Mouse (Mus musculus) forebrain, embryonic 13.5 days (tissue): ENCODE data around the gene Atp8a2. TPM values are rescaled to one million over a fixed set of nuclear protein-coding genes. Genes with fewer than 3 reads are reported as not detected.
A peak's percentile ranks its signal among the peaks of the same experiment; 100 is the strongest.
"Not testable (repeated sequence)": the region's sequence is repeated elsewhere in the genome, so short reads cannot be mapped to it uniquely, and the experiment has no call there.

ENCODE experiments used
- ATAC-seq: fragments of 200-750 bp; cut with Nextera tagmentation; 2 replicates; pipeline ENCODE4 v1.8.0; 2017
- H3K27ac ChIP-seq: fragments of 300-500 bp; sonication (generic); 2 replicates; pipeline ENCODE4 v1.5.1; 2015; ENCODE audit warnings: inconsistent platforms, mild to moderate bottlenecking, moderate library complexity
- H3K27me3 ChIP-seq: fragments of 300-500 bp; sonication (generic); 2 replicates; pipeline ENCODE4 v1.6.1; 2015; ENCODE audit warnings: mild to moderate bottlenecking, inconsistent platforms
- H3K36me3 ChIP-seq: fragments of 300-500 bp; sonication (generic); 2 replicates; pipeline ENCODE4 v1.6.1; 2015; ENCODE audit warnings: mild to moderate bottlenecking, inconsistent platforms; ENCODE audit not compliant: poor library complexity, severe bottlenecking
- H3K4me1 ChIP-seq: fragments of 300-500 bp; sonication (generic); 2 replicates; pipeline ENCODE4 v1.6.1; 2015; ENCODE audit warnings: inconsistent platforms
- H3K4me2 ChIP-seq: fragments of 300-500 bp; sonication (generic); 2 replicates; pipeline ENCODE4 v1.6.1; 2015; ENCODE audit warnings: inconsistent platforms, mild to moderate bottlenecking, moderate library complexity
- H3K4me3 ChIP-seq: fragments of 300-500 bp; sonication (generic); 2 replicates; pipeline ENCODE4 v1.5.1; 2015; ENCODE audit warnings: mild to moderate bottlenecking, inconsistent platforms
- H3K9ac ChIP-seq: fragments of 300-500 bp; sonication (generic); 2 replicates; pipeline ENCODE4 v1.6.1; 2015; ENCODE audit warnings: mild to moderate bottlenecking, inconsistent platforms
- H3K9me3 ChIP-seq: fragments of 300-500 bp; sonication (generic); replicated peaks from 2 replicates; pipeline ENCODE4 v1.6.1; 2016; ENCODE audit warnings: inconsistent platforms
- WGBS: fragments of 180-500 bp; shearing (Covaris S2); methylation state at CpG from one replicate; pipeline ENCODE4 v1.1.7; 2015; 5-methylcytosine and 5-hydroxymethylcytosine counted together
- polyA plus RNA-seq: library from polyadenylated mRNA; unstranded; fragments of >200 nt; fragmentation: Nextera tagmentation; extraction: Ambion mirVana; gene quantifications from 2 replicates; pipeline ENCODE4 v1.2.1, GENCODE M21; 2015

The Atp8a2 gene
- polyA plus RNA-seq, 1 experiment from 2014 or later = 16.9 TPM

GRCm38 (mm10) chr14:59736861-59737700, 459.9 kb downstream of the Atp8a2 start:
- 2% methylated on average over 9 of the region's 9 CpGs for WGBS
- Histone ChIP-seq H3K9ac (no peak overlapping the region), H3K27me3 (peaks cover 16% of the 10 kb centered on the region), H3K36me3 (no peaks in the 10 kb centered on the region), H3K9me3 (no peaks in the 10 kb centered on the region), H3K4me3 (no peak overlapping the region), H3K4me2 (no peak overlapping the region), H3K27ac (peak overlapping the region; percentile 78), H3K4me1 (peaks cover 33% of the 10 kb centered on the region)
- peak; percentile 90 for ATAC-seq

- no peak overlapping the region for H3K27ac ChIP-seq
- WGBS = 72% methylated on average over 3 of the region's 3 CpGs
Observed at GRCm38 (mm10) chr14:59730043-59730390, 467.0 kb downstream of the Atp8a2 start.

DNA sequence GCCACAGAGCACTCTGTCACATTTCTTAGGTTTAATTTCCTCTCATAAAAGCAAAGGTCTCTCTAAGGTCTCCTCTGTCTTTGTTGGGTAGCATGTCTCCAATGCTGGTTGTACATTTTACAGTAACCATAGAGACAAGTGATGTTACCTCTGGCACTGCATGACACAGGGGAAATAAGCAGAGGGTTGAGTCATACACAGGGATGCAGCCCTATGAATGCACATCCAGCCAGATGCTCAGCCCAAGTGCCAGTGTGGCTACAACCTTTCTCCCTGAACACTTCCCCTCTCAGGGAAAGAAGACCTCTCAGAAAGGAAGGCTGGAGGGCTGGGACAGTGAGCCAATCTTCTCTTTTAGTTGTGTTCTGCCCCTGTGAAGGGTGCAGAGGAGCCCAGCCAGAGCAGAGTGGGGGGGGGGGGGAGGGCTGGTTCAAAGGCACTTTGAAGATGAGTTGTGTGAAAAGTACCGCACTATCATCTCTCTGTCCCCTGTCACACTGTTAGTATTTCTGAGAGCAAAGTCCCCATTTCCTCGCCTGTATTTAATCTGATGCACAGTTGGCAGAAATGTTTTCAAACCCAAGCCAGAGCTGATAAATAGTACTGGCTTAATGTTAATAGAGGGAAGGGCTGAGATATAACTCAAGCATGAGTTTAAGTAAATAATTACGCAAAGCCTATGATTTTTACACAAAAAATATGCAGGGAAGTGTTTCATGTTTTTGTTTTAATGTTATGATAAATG, 467.5 kb downstream of the Atp8a2 start:
- Histone ChIP-seq H3K4me3 (no peak overlapping the region), H3K9ac (no peak overlapping the region), H3K27ac (no peak overlapping the region), H3K4me1 (peaks cover 3% of the 10 kb centered on the region; the same call in 1 of the 2 replicates), H3K36me3 (no peaks in the 10 kb centered on the region), H3K9me3 (no peaks in the 10 kb centered on the region), H3K4me2 (no peak overlapping the region), H3K27me3 (peaks cover 23% of the 10 kb centered on the region)
- 75% methylated on average over 3 of the region's 3 CpGs for WGBS
- ATAC-seq = no peak

More at GRCm38 (mm10) chr14:59730043-59730390, 467.0 kb downstream of the Atp8a2 start:
- Histone ChIP-seq H3K27me3 (peaks cover 23% of the 10 kb centered on the region), H3K9ac (no peak overlapping the region), H3K4me2 (no peak overlapping the region), H3K4me1 (peaks cover 3% of the 10 kb centered on the region; the same call in 1 of the 2 replicates), H3K4me3 (no peak overlapping the region), H3K9me3 (no peaks in the 10 kb centered on the region), H3K36me3 (no peaks in the 10 kb centered on the region)
- no peak for ATAC-seq

GRCm38 (mm10) chr14:59727016-59727415, 470.0 kb downstream of the Atp8a2 start:
- H3K9ac ChIP-seq = no peak overlapping the region
- H3K4me3 ChIP-seq = no peak overlapping the region
- ATAC-seq = no peak
- H3K27ac ChIP-seq = no peak overlapping the region
- WGBS = 91% methylated on average over 4 of the region's 4 CpGs
- peaks cover 13% of the 10 kb centered on the region; the same call in 1 of the 2 replicates for H3K27me3 ChIP-seq
- no peaks in the 10 kb centered on the region for H3K4me1 ChIP-seq
- H3K4me2 ChIP-seq = no peak overlapping the region
- no peaks in the 10 kb centered on the region for H3K36me3 ChIP-seq
- no peaks in the 10 kb centered on the region for H3K9me3 ChIP-seq

- Histone ChIP-seq H3K36me3 (no peaks in the 10 kb centered on the region), H3K27ac (no peak overlapping the region), H3K9ac (no peak overlapping the region), H3K4me2 (no peak overlapping the region), H3K27me3 (peaks cover 2% of the 10 kb centered on the region; the same call in 1 of the 2 replicates), H3K4me3 (no peak overlapping the region), H3K9me3 (no peaks in the 10 kb centered on the region), H3K4me1 (no peaks in the 10 kb centered on the region)
- 82% methylated on average over 2 of the region's 2 CpGs for WGBS
- peak; percentile 43; the same call in 1 of the 2 replicates for ATAC-seq
Observed at GRCm38 (mm10) chr14:59723163-59723562, 473.8 kb downstream of the Atp8a2 start.

GRCm38 (mm10) chr14:59721957-59722356, 475.0 kb downstream of the Atp8a2 start:
- ATAC-seq = no peak
- no peaks in the 10 kb centered on the region for H3K9me3 ChIP-seq
- no peaks in the 10 kb centered on the region for H3K36me3 ChIP-seq
- no peak overlapping the region for H3K27ac ChIP-seq
- WGBS = 82% methylated on average over 4 of the region's 4 CpGs
- no peak overlapping the region for H3K4me3 ChIP-seq
- H3K4me2 ChIP-seq = no peak overlapping the region
- H3K4me1 ChIP-seq = no peaks in the 10 kb centered on the region
- no peak overlapping the region for H3K9ac ChIP-seq
- H3K27me3 ChIP-seq = peaks cover 2% of the 10 kb centered on the region; the same call in 1 of the 2 replicates

DNA sequence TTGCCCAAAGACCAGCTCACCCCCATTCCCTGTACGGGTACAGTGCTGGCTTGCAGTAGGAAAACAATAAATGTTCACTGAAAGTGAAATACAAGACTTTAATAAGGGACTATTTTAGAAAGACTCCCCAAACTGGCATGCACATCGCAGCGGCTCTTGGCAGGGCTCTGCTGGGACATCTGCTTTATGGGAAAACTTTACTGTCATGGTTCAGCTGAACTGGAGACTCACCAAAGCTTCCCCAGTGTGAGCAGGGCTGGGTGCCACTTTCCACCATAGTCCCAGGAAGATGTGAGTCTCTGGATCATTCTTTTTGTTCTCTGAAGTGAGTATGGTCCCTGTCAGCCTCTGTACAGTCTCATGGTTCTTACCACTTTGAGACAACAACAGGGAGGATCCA, 475.6 kb downstream of the Atp8a2 start:
- no peak for ATAC-seq
- no peak overlapping the region for H3K9ac ChIP-seq
- peaks cover 2% of the 10 kb centered on the region; the same call in 1 of the 2 replicates for H3K27me3 ChIP-seq
- H3K27ac ChIP-seq = no peak overlapping the region
- no peaks in the 10 kb centered on the region for H3K4me1 ChIP-seq
- 82% methylated on average over 3 of the region's 3 CpGs for WGBS
- no peak overlapping the region for H3K4me3 ChIP-seq
- H3K9me3 ChIP-seq = no peaks in the 10 kb centered on the region
- no peak overlapping the region for H3K4me2 ChIP-seq
- H3K36me3 ChIP-seq = no peaks in the 10 kb centered on the region

GRCm38 (mm10) chr14:59720386-59720785, 476.6 kb downstream of the Atp8a2 start:
- no peaks in the 10 kb centered on the region for H3K9me3 ChIP-seq
- 92% methylated on average over 4 of the region's 4 CpGs for WGBS
- H3K9ac ChIP-seq = no peak overlapping the region
- peaks cover 2% of the 10 kb centered on the region; the same call in 1 of the 2 replicates for H3K27me3 ChIP-seq
- no peaks in the 10 kb centered on the region for H3K36me3 ChIP-seq
- H3K27ac ChIP-seq = no peak overlapping the region
- ATAC-seq = no peak
- H3K4me2 ChIP-seq = no peak overlapping the region
- no peak overlapping the region for H3K4me3 ChIP-seq
- H3K4me1 ChIP-seq = peaks cover 9% of the 10 kb centered on the region

DNA sequence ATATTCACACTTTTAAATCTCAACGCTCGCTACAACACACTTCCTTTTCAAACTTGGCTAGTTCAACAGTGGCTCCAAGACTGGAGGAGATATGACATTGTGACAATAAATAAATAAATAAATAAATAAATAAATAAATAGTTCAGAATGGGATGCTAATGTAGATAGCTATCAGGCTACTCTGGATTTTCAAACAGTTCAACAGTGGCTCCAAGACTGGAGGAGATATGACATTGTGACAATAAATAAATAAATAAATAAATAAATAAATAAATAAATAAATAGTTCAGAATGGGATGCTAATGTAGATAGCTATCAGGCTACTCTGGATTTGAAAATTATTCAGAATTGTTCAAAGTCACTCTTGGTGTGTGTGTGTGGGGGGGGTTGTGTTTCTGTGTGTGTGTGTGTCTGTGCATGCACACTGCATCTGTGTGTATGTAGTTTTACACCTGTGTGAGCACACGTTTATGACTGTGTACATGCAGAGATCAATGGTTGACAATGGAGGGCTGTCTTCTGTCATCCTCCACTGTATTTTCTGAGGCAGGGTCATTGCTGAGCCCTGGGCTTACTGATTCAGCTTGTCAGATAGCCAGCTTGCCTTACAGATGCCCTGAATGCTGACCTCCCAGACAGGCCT, 480.4 kb downstream of the Atp8a2 start:
- H3K27me3 ChIP-seq, H3K4me2 ChIP-seq, H3K9ac ChIP-seq, H3K36me3 ChIP-seq, H3K4me3 ChIP-seq, H3K27ac ChIP-seq, H3K9me3 ChIP-seq: not testable (repeated sequence)
- H3K4me1 ChIP-seq = peaks cover 14% of the 10 kb centered on the region
- 49% methylated on average over 3 of the region's 3 CpGs for WGBS
- peak; percentile 9 for ATAC-seq

- Histone ChIP-seq H3K4me2 (no peak overlapping the region), H3K9me3 (no peaks in the 10 kb centered on the region), H3K36me3 (no peaks in the 10 kb centered on the region), H3K4me1 (peaks cover 17% of the 10 kb centered on the region), H3K4me3 (no peak overlapping the region), H3K27ac (peak overlapping the region; percentile 20; the same call in 1 of the 2 replicates), H3K27me3 (no peaks in the 10 kb centered on the region), H3K9ac (no peak overlapping the region)
- peak; percentile 87 for ATAC-seq
- 41% methylated on average over 13 of the region's 13 CpGs for WGBS
Observed at GRCm38 (mm10) chr14:59715695-59716442, 481.1 kb downstream of the Atp8a2 start.

DNA sequence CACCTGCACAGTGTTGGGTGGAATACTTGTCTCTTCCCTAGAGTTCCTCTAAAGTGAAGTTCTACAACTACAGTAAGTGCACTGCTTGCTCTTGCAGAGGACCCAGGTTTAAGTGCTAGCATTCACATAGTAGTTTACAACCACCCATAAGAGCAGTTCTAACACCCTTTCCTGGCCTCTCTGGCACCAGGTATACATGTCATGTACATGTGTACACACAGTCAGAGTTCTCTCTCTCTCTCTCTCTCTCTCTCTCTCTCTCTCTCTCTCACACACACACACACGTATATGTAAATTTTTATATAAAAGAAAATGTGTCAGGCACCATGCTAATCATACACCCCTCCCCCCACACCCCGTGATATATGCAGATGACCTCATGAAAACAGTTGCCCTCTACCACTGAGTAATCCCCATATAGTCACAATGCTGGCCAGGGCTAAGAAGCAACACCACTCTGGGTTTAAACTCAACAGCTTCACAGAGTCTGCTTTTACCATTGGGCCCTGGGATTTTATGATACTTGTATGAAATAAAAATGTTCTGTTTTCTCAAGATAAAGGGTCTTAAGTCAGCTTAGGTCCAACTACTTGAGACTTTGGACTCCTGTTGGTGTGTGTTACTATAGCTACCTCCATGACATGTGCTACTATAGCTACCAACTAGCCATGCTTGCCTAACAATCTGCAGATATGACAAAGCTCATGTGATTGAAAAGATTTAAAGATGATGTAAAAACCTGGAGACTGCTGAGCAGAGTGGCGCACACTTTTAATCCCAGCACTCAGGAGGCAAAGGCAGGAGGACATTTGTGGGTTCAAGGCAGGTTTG, 487.3 kb downstream of the Atp8a2 start:
- no peaks in the 10 kb centered on the region for H3K36me3 ChIP-seq
- 0 out of 2 replicates have a peak, but pooled peaks cover 5% of the 10 kb centered on the region for H3K4me1 ChIP-seq
- ATAC-seq = no peak
- 84% methylated on average over 3 of the region's 3 CpGs for WGBS
- no peak overlapping the region for H3K4me2 ChIP-seq
- H3K9ac ChIP-seq = no peak overlapping the region
- no peaks in the 10 kb centered on the region for H3K9me3 ChIP-seq
- H3K27ac ChIP-seq = no peak overlapping the region
- no peaks in the 10 kb centered on the region for H3K27me3 ChIP-seq
- no peak overlapping the region for H3K4me3 ChIP-seq
